Mouse (Mus musculus) retina, postnatal 1 day (tissue): ENCODE measurements around the gene Tpm3.

Experiments
- DNase-seq: peaks from one replicate; pipeline ENCODE4 v3.0.0-alpha.2; 2012

Tpm3 gene

GRCm38 (mm10) chr3:90145461-90145860 lies 73.0 kb downstream of the Tpm3 start:
- no peak for DNase-seq

- no peak for DNase-seq
Measured at GRCm38 (mm10) chr3:90146651-90147050, 74.2 kb downstream of the Tpm3 start.
